Mouse (Mus musculus) gastrocnemius, postnatal 36 days (tissue): ENCODE measurements at regions not wholly inside any gene's neighbourhood (a gene's known extent, or its start where the extent isn't known, plus 50 kb on each side); places are given as distances from the start of the nearest gene placed in this dataset.

Experiments used
- DNase-seq, 2 experiments: peaks; one replicate each; pipeline ENCODE4 v3.0.0; 2022
- intact Hi-C: fragments of 180-260 bp; cut with DNase I; formaldehyde crosslinking; loops from one replicate; pipeline ENCODE4 v1.15.1; 2025

DNA sequence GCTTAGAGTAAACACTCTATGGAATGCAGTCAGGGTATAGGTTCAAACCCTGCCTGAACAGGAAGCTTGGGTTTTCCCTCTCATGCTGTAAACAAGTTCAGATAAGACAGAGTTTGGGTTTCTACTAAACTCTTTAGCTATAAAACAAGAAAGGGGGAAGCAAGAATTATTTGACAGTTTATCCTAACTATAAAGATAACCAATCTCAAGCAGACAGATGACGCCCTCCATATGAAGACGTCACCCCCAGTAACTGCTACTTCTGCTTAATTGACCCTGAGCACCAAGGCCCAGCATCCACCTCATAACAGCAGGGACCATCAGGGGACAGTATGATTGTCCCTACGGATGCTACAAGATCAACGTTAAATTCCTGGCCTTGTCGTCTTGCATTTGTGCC is 588.4 kb downstream of the Efna5 start:
- no peak for DNase-seq
- intact Hi-C loops = no loop called here

DNA sequence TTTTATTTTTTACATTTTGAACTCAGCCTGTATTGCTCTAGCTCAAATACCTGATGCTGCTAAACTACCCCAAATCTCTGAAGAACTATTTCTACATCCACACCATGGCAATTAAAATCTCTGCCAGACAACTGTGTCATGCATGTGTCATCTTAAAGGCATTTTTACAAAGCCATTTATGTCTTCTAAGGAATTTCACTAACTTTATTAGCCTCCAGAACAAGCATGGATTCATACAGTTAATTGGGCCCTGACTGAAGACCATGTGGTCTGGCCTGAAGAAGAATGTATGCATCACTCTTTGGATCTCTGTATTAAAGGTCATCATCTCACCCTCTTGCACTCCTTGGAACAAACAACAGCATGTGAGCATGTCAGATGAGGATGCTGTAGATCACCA is 593.5 kb downstream of the Efna5 start:
- intact Hi-C loops = no loop called here
- no peak for DNase-seq

DNA sequence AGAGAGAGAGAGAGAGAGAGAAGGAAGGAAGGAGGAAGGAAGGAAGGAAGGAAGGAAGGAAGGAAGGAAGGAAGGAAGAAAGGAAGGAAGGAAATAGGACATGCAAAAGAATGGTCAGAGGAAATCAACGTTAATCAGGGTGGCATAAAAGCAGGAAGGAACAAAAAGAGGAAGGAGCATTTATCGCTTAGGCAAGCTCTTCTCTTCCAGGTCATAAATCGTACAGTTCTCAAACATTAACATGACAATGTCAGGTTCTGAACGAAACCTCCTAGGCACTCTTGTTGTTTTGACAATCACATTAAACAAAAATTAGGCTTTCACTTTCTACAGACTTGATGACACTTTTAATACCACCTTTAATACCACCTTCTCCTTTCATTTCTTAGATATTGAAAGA is 594.0 kb downstream of the Efna5 start:
- no peak for DNase-seq
- intact Hi-C loops = no loop called here

DNA sequence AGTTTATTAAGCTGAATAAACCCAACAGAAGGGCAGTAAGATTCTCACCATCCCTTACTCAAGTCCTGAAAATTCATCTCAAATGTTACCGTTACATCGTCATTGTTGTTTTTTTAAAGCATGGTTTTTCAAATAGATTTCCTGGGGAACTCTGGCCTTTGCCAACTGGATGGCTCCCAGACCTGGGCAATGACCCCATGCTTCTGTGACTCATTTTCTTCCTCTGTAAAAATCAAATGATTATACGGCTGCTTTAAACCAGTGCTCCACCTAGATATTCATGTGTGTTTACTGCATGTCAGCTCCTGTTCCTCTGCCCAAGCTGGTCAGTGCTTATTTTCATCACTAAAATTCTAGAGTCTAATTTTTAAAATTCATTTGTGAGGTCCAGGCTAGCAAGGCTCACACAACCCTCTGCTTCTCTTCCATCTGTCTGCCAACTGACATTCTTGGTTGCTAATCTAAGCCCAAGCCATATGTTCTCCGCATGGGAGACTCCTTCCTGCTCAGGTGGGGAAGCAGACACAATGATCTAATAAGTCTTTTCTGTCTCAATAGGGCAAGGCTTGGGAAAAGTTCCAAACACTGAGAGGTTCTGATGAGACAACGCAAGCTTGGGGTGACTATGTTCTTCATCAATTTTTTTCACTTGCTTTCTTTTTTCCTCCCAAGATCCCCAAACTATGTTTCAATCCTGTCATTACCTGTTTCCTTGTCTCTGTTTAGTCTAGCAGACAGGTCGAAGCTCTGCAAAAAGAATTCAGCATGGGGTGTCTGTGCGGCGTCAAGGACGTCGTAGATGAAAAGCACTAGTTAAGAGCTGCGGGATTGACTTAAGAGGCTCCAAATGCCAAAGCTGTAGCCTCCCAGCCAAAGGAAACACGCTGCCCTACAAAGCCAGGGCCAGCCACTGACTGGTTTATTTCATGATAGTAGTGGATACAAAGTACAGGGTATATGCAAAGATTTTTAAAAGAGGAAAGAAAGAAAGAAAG is 594.7 kb downstream of the Efna5 start:
- intact Hi-C loops = no loop called here
- no peak for DNase-seq

DNA sequence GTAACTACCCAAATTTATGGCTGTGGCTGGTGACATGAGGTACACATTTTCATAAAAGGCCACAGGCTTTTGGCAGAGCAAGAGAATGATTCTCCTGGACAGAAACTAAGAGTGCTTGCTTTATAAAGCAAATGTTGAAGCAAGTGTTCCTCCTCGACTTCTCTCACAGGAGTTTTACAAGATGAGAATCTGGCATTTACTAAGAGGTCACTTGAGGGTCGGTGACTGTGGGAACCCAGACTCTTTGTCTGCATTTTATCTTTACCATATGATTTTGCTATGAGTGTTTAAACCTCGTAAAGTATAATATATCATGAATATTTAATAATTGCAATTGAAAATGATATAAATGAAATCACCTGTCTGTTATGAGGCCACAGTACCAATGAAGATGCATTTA is 600.9 kb downstream of the Efna5 start:
- no peak for DNase-seq
- intact Hi-C loops = no loop called here

DNA sequence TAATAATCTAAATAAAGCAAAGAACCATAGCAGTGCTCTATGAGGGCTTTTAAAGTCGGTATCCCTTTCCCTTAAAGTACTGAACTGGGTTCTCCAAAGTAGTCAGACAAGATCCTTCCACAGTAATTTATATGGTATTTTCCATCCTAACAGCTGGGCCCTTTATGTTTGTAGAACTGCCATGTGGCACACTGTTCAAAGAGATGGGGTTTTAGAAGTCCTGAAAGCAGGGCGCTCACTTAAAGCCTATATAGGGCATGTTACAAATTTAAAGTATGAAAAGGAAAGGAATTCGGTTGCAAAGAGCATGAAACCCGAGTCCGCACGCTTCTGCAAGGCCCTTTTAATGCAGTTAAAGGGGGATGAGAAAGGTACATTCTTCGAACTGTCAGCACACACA is 609.7 kb downstream of the Efna5 start:
- intact Hi-C loops = no loop called here
- DNase-seq = no peak

DNA sequence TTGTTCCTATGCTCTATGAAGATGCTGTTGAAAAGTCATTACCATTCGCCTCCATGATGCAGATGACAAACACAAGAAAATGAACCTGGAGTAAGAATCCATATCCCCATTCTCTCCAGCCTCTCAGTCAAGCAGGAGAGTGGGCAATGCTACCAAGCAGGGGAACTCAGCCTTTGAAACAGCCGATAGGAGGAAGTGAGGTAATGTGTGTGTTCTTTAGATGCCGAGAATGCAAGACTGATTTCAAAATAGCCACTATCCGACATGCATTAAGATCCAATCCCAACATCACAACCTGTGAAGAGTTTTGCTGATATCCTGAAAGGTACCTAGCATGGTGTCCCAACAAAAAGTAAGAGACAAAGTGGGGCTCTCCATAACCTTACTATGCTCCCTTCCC is 611.8 kb downstream of the Efna5 start:
- intact Hi-C loops = no loop called here
- DNase-seq = no peak

DNA sequence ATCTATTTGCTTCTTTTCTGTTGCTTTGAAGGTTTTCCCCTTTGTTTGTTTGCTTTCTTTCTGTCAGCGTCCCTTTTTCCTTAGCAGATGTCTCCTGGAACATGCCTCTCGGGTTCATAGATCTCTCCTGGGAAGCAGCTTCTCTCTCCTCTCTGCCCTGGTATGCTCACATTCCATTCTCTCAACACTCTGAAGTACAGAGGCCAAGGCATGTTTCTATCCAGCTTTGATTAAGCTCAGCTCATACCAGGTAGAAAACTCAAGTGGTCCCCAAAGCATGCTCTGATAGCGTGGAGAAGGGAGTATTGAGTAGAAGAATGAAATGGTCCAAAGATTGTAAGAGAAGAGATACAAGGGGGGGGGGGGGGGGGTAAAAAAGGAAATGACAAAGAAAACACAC is 627.7 kb downstream of the Efna5 start:
- intact Hi-C loops = no loop called here
- DNase-seq = no peak

DNA sequence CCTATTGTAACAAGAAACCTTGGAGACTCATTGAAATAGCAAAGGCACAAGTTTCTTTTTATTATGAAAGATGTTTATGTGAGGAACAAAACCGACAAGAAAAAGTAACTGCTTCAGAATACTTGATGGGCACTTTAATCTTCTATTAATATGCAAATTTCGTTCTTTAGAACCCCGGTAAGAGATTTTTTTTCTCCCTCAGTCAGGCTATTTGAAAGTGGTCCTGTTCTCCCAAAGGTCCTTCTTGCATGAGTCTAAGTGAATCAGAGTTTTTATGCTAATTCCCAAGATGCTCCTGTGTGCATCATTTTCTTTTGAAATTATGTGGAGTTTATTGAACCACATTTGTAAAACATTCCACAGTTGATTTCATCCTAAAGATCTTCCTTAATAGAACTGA is 633.1 kb downstream of the Efna5 start:
- DNase-seq = no peak
- intact Hi-C loops = no loop called here

DNA sequence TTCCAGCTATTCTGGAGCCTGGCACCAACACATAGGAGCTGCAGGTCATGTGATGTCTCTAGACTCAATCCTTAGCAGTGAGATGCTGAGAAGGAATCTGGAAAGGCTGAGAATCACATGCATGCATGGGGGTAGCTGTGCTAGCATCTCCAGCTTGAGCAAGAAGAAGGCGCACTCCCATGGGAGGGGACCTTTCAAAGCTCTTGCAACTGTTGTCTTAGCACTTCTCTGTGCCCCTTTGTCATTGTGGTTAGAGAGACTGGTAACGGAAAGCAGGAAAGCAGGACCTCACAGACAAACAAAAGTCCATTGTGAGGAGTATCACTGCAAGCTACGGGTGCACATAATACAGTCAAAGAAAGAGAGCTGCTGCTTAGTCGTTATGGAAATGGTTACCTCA is 634.5 kb downstream of the Efna5 start:
- no peak for DNase-seq
- intact Hi-C loops = no loop called here

DNA sequence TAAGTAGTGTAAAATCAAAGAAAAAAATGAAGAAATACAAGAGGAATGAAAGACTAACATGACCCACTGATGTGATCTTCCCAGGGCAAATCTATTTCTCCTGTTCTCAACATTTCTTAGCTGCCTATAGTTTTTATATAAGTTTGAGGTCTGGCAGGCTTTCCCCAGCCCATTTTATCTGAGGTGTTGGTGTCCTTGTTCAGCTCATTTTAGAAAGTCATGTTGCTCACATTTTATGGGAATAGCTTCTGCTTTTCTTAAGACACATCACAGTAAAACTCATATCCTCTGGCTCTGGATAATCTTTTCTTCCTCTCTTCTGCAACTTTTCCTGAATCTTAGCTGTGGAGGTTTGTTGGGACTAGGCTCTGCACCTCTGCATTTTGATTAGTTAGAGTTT is 650.2 kb downstream of the Efna5 start:
- intact Hi-C loops = no loop called here
- DNase-seq = no peak

DNA sequence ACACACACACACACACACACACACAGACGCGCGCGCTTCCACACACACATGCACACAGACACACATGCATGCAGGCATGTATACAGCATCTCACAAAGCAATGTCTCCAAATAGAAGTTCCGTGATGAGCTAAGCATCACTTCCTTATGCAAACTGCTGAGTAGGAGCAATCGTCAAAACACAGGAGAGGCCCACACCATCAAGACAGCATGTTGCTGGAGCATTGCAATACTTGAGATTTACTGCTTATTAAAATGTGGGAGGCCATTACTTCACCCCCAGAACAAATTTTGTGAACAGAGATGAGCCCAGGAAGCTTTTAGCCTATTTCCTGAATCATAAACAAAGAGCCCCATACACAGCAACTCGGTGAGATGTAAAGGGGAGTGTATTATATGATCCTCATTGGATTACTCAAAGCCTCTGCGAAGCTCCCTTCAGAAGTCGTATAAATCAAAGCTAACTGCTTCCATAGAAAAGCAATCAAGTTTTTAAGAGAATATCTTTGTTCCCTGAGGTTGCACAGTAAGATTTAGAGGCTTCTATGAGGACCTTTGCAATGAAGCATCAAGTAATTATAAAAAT is 670.6 kb downstream of the Efna5 start:
- intact Hi-C loops = no loop called here

DNA sequence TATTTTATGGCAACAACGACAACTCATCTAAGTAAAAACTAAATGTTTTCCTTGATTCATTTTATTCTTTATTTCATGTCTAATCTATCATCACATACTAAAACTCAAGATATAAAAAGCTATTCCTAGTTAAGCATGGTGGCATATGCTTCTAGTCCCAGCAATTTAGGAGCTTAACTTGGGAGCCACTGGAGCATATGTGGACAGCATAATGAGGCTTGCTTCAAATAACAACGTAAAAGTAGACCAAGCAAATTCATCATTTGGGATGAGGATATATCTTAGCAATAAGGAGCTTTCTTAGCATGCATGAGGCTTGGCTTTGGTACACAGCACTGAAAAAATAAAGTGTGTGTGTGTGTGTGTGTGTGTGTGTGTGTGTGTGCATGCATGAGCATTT is 678.5 kb downstream of the Efna5 start:
- intact Hi-C loops = no loop called here
- no peak for DNase-seq

More for the DNA sequence above, 670.6 kb downstream of the Efna5 start:
- DNase-seq = no peak

DNA sequence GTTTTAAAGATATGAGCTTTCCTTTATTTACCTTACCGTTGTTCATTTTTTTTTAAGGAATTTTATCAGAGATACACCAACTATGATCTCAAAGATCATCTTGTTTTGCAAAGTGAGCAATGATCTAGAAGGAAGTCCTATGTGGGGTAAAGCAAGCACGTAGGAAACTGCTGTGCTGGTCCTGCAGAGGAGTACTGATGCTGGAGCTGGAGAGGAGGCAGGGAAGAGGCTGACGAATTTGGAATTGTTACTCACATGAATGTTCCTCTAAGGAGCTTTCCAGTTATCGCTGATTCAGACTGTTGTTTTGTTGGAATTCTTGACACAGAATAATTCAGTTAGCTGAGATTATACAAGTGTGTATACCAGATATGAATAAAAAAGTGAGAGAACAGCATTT is 680.6 kb downstream of the Efna5 start:
- no peak for DNase-seq
- intact Hi-C loops = no loop called here

DNA sequence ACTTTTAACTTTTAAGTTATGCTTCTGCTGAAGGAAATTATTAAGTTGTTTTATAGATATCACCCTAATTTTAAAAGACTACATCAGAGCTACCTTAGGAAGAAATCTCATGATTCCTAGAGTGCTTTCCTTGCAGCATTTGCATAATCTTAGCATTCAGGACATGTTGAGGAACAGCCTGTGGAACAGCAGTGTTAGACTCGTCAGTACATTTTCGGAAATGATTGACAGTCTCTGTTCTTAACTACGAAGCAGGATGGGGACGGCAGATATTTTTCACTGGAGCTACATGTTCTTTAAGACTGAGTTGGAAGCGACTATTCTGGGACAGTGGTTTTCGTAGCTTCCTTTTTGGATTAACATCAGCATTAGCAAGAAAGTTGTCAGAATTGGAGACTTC is 681.6 kb downstream of the Efna5 start:
- intact Hi-C loops = no loop called here
- DNase-seq = no peak

DNA sequence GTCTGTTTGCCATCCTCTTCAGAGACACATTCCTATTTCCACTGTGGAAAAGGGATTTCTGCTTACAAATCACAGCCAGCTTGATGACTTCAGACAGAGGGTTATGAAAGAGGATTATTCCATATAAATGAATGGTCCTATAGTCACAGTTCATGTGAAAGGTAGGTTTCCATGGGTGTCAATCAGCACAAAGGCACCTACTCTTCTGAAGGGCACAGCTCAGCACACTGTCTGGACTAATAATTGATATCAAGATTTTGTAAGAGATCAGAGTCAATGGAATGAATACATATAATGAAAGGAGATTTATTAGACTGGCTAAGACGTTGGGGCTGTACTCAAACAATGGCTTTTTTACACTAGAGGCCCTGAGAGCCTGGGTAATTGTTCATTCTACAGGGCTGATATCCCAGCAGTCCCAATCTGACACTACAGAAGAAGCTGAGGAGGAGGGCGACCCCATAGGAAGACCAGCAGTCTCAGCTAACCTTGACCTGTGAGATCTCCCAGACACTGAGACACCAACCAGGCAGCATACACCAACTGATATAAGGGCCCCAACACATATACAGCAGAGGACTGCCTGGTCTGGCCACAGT is 702.4 kb downstream of the Efna5 start:
- DNase-seq = no peak
- intact Hi-C loops = no loop called here

DNA sequence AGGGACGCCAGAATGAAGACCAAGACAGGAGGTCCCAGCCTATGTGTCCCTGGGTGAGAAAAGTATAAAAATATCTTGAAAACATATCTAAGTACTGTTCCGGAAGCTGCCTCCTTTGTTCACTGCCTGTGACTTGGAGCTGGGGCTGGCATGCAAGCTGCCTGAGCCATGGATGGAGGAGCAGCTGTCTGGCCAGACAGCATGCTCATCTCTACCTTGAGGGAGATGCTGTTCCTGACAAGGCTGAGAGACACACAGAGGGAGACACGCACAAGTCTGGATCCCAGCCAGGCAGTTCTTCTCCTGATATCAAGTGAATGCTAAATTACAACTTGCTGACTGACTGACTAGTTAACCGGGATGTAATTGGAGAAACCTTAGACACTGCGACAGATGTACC is 704.8 kb downstream of the Efna5 start:
- intact Hi-C loops = no loop called here
- no peak for DNase-seq

DNA sequence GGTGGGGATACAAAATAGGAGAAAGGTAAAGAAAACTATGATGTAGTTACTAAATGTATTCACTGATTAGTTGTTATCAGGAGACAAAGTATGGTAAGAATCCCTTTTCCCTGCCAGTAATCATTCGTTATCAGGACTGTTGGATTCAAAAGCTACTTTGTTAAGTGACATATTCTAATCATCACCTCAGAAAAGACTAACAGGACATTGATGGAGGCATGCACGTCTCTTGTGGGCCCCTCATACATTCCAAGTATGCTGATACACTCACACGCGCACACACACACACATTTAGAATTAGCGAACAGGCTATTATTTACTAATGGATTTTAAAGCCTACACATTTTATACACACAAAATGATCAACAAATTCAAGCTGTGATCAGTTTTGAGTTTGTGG is 708.8 kb downstream of the Efna5 start:
- intact Hi-C loops = no loop called here
- DNase-seq = no peak

DNA sequence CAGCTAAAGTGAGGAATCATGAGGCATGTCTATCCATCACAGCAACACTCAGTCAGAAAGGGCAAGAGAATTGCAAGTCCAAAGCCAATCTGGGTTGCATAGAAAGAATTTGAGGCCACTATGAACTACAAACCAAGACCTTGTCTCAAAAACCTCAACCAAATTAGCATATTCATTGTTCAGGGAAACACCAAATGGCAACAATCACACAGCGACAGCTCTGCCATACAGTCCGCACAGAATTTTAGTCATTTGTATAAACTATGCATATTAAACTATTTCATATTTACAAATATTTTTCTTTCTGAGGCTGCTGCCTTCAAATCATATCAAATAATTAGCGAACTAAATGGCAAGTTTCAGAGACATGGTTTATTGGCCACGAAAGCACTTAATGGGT is 709.6 kb downstream of the Efna5 start:
- intact Hi-C loops = no loop called here
- DNase-seq = no peak

DNA sequence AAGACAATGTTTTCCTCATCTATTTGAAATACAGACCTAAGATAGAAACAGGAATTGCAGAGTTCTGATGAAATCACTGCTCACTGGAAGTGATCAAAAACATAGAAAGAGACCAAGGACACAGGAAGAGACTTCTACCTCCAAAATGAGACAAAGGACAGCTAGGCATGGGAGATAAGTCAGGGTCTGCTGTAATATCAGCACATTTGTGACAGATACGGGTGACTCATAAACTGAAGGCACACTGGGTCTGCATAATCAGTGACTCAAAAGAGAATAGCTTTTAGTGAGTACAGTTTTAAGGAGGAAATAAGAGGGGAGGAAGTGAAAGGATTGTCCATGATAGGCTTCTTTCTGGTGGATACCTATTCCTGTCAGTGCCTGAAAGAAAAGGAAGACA is 719.7 kb downstream of the Efna5 start:
- intact Hi-C loops = no loop called here
- no peak for DNase-seq

DNA sequence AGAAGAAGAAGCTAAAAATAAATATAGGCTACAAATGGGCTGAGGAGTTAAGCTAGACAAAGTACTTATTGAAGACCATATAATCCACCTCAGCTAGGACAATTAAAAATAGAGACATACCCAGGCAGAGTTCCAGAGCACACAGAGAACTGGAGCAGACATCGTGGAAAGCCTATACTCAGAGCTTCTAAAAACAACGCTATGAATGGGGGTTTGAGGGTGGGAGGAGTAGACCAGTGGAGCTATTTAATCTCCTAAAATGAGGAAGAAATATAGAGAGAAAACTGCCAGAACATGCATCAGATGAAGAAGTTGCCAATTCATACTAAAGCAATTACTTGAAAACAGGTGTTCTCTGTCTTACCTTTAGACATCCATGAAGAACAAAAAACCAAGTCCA is 720.8 kb downstream of the Efna5 start:
- intact Hi-C loops = no loop called here
- no peak for DNase-seq

DNA sequence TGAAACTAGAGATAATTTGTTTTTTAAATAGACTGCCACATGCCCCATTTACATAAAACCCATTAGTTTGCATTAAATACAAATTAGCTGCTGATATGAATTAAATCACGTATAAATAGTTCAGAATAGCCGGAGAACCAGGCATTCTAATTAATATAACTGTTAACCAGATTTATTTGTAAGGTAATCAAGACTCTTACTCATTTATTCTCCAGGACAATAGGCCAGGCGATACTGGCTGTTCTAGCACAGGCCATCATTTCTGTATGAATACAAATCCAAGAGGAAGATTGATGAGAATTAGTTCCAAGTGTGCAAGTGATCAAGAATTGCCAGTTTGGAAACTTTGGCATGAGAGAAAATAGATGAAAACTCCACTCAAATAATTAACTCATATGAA is 746.1 kb downstream of the Efna5 start:
- intact Hi-C loops = no loop called here
- DNase-seq = no peak
